Mouse (Mus musculus) intestine, embryonic 16.5 days (tissue): ENCODE data around the gene Polm. TPM values are rescaled to one million over a fixed set of nuclear protein-coding genes. Genes with fewer than 3 reads are reported as not detected.

ENCODE experiments used
- ATAC-seq: fragments of 200-750 bp; cut with Nextera tagmentation; 2 replicates; pipeline ENCODE4 v1.8.0; 2017; ENCODE audit warnings: moderate TSS enrichment, moderate library complexity
- H3K27ac ChIP-seq: fragments of 300-500 bp; sonication (generic); 2 replicates; pipeline ENCODE4 v1.5.1; 2014; ENCODE audit warnings: mild to moderate bottlenecking, low read length
- H3K27me3 ChIP-seq: fragments of 300-500 bp; sonication (generic); replicated peaks from 2 replicates; pipeline ENCODE4 v1.6.1; 2014; ENCODE audit warnings: low read length, control low read depth, mixed read lengths; ENCODE audit not compliant: control insufficient read depth, insufficient read depth
- H3K36me3 ChIP-seq: fragments of 300-500 bp; sonication (generic); 2 replicates; pipeline ENCODE4 v1.6.1; 2014; ENCODE audit warnings: low read length, control low read depth; ENCODE audit not compliant: control insufficient read depth, insufficient read depth
- H3K4me1 ChIP-seq: fragments of 300-500 bp; sonication (generic); 2 replicates; pipeline ENCODE4 v1.6.1; 2014; ENCODE audit warnings: low read length, control low read depth, mixed read lengths; ENCODE audit not compliant: control insufficient read depth, insufficient read depth
- H3K4me2 ChIP-seq: fragments of 300-500 bp; sonication (generic); 2 replicates; pipeline ENCODE4 v1.6.1; 2014; ENCODE audit warnings: low read depth, low read length, control low read depth
- H3K4me3 ChIP-seq: fragments of 300-500 bp; sonication (generic); 2 replicates; pipeline ENCODE4 v1.5.1; 2014; ENCODE audit warnings: mild to moderate bottlenecking, low read length
- H3K9ac ChIP-seq: fragments of 300-500 bp; sonication (generic); 2 replicates; pipeline ENCODE4 v1.6.1; 2014; ENCODE audit warnings: low read depth, low read length
- H3K9me3 ChIP-seq: fragments of 300-500 bp; sonication (generic); 2 replicates; pipeline ENCODE4 v1.6.1; 2016; ENCODE audit warnings: low read length, control low read depth; ENCODE audit not compliant: control insufficient read depth
- WGBS: fragments of 180-500 bp; shearing (Covaris S2); extraction: QIAGEN DNeasy Blood & Tissue Kit; methylation state at CpG from one replicate; pipeline ENCODE4 v1.1.7; 2014; 5-methylcytosine and 5-hydroxymethylcytosine counted together
- polyA plus RNA-seq: library from polyadenylated mRNA; unstranded; fragments of >200 nt; fragmentation: Nextera tagmentation; extraction: Ambion mirVana; gene quantifications from 2 replicates; pipeline ENCODE4 v1.2.1, GENCODE M21; 2015

Gene Polm
- polyA plus RNA-seq, 1 experiment from 2014 or later = 12.5 TPM

GRCm38 (mm10) chr11:5872707-5873106 is 34.9 kb upstream of the Polm start:
- Histone ChIP-seq H3K4me1 (peaks cover 19% of the 10 kb centered on the region), H3K4me3 (no peak overlapping the region), H3K4me2 (no peak overlapping the region), H3K36me3 (peaks cover 31% of the 10 kb centered on the region), H3K27me3 (no peaks in the 10 kb centered on the region), H3K9ac (no peak overlapping the region), H3K27ac (no peak overlapping the region), H3K9me3 (no peaks in the 10 kb centered on the region)
- ATAC-seq = no peak
- 90% methylated on average over 11 of the region's 11 CpGs for WGBS

GRCm38 (mm10) chr11:5870069-5870468 is 32.3 kb upstream of the Polm start:
- peaks cover 24% of the 10 kb centered on the region for H3K36me3 ChIP-seq
- no peaks in the 10 kb centered on the region for H3K27me3 ChIP-seq
- H3K9me3 ChIP-seq = no peaks in the 10 kb centered on the region
- no peak overlapping the region for H3K27ac ChIP-seq
- H3K4me1 ChIP-seq = no peaks in the 10 kb centered on the region
- WGBS = 88% methylated on average over 16 of the region's 16 CpGs
- no peak overlapping the region for H3K4me2 ChIP-seq
- H3K4me3 ChIP-seq = no peak overlapping the region
- ATAC-seq = no peak
- H3K9ac ChIP-seq = no peak overlapping the region

DNA sequence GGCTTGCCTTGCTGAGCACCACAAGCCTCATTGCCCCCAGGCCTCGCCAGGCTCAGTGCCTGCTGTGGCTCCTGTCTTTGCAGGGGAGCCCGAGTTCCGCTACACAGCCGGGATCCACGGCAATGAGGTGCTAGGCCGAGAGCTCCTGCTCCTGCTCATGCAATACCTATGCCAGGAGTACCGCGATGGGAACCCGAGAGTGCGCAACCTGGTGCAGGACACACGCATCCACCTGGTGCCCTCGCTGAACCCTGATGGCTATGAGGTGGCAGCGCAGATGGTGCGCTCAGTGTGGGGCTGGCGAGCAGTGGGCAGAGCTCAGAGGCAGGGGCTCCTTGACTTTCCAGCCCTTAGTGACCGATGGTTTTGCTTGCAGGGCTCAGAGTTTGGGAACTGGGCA is 31.5 kb upstream of the Polm start:
- Histone ChIP-seq H3K27me3 (no peaks in the 10 kb centered on the region), H3K27ac (no peak overlapping the region), H3K4me3 (no peak overlapping the region), H3K36me3 (peaks cover 17% of the 10 kb centered on the region), H3K9ac (no peak overlapping the region), H3K9me3 (no peaks in the 10 kb centered on the region), H3K4me1 (no peaks in the 10 kb centered on the region), H3K4me2 (no peak overlapping the region)
- no peak for ATAC-seq
- 93% methylated on average over 16 of the region's 16 CpGs for WGBS

DNA sequence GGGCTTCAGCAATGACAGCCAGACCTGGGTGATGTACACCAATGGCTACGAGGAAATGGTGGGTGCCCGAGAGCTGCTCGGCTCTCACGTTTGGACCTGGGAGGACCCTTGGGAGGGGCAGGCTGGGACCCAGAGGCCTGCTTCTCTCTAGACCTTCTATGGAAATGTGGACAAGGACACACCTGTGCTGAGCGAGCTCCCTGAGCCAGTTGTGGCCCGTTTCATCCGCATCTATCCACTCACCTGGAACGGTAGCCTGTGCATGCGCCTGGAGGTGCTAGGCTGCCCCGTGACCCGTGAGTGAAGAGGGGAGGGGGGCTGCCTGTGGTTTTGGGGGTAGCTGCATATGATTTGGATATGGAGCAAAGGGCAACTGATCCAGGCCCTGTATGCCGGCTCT is 30.5 kb upstream of the Polm start:
- H3K27ac ChIP-seq = no peak overlapping the region

DNA sequence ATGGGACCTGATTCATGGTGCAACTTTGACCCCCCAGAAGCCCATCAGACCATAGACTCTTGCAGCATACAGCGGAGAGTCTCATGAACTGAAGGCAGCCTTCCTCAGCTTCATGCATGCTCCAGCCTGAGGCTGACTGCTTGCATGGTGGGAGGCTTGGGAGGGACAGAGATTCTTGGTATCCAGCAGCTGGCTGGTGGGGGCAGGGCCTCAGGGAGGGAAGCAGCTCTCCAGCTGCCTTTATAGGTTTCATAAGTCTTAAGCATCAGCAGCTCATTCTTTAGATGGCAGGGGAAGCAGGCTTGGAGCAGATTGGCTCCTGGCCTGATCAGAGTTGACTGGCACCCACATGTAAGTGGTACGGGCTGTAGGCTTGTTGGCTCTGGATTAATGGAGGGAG is 29.4 kb upstream of the Polm start:
- no peaks in the 10 kb centered on the region for H3K9me3 ChIP-seq
- peaks cover 6% of the 10 kb centered on the region; the same call in 1 of the 2 replicates for H3K4me1 ChIP-seq
- no peak for ATAC-seq
- H3K36me3 ChIP-seq = peaks cover 5% of the 10 kb centered on the region
- WGBS = 71% methylated on average over 2 of the region's 2 CpGs
- H3K4me2 ChIP-seq = no peak overlapping the region
- no peaks in the 10 kb centered on the region; the same call in 1 of the 2 replicates for H3K27me3 ChIP-seq
- H3K27ac ChIP-seq = no peak overlapping the region
- no peak overlapping the region for H3K4me3 ChIP-seq
- H3K9ac ChIP-seq = no peak overlapping the region

More for the DNA sequence above, 30.5 kb upstream of the Polm start:
- Histone ChIP-seq H3K4me3 (no peak overlapping the region), H3K27me3 (no peaks in the 10 kb centered on the region), H3K9ac (no peak overlapping the region), H3K36me3 (peaks cover 7% of the 10 kb centered on the region), H3K4me2 (no peak overlapping the region), H3K4me1 (no peaks in the 10 kb centered on the region), H3K9me3 (no peaks in the 10 kb centered on the region)
- no peak for ATAC-seq
- 90% methylated on average over 12 of the region's 12 CpGs for WGBS

DNA sequence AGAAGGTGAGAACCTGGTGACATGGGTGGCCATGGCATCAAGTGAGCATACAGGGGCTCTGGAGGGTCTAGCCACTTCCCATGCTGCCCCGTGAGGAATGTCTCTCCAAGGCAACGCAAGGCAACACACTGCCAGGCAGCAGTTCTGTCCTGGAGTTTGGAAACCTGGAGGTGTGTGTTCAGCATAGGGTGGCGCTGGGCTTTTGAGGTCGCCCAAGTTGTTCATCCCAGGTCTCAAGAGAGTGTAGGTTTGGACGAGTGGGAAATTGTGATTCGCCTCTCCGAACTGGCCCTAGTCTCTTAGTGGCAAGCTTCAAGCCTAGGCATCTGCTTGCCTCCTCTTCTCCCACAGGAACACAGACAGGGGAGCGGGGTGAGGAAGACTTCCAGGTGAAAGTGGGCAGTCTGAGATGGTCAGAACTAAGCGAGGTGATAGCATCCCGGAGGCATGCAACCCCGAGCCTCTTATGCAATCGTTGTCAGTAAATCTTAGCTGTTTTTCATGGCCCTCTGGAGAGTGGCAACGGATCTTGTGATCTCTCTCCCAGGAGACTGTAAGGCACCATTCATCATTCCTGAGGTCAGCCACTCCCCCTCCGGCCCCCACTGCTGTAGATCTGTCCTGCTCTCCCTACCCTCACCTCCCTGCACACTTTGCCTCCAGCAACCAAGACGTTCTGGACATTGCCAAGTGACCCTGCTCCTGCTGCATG is 24.7 kb upstream of the Polm start:
- no peaks in the 10 kb centered on the region for H3K36me3 ChIP-seq
- WGBS = 19% methylated on average over 15 of the region's 15 CpGs
- H3K4me3 ChIP-seq = peak overlapping the region; percentile 57
- peak; percentile 21; the same call in 1 of the 2 replicates for ATAC-seq
- peak overlapping the region; percentile 76 for H3K9ac ChIP-seq
- H3K27ac ChIP-seq = no peak overlapping the region
- peaks cover 5% of the 10 kb centered on the region; the same call in 1 of the 2 replicates for H3K27me3 ChIP-seq
- peak overlapping the region; percentile 79 for H3K4me2 ChIP-seq
- H3K9me3 ChIP-seq = no peaks in the 10 kb centered on the region
- peaks cover 13% of the 10 kb centered on the region for H3K4me1 ChIP-seq

- H3K9ac ChIP-seq = peak within 1 kb of the TSS; percentile 76
- H3K36me3 ChIP-seq = no peaks in the 10 kb centered on the region
- 2% methylated on average over 56 of the region's 59 CpGs for WGBS
- peaks cover 13% of the 10 kb centered on the region for H3K4me1 ChIP-seq
- peaks cover 5% of the 10 kb centered on the region; the same call in 1 of the 2 replicates for H3K27me3 ChIP-seq
- peak within 1 kb of the TSS; percentile 57 for H3K4me3 ChIP-seq
- peak within 1 kb of the TSS; percentile 79 for H3K4me2 ChIP-seq
- peak; percentile 66 for ATAC-seq
- H3K9me3 ChIP-seq = no peaks in the 10 kb centered on the region
- H3K27ac ChIP-seq = peak within 1 kb of the TSS; percentile 24; the same call in 1 of the 2 replicates
Measured at GRCm38 (mm10) chr11:5861678-5862393, 24.0 kb upstream of the Polm start, which contains the start of gene Aebp1. Aebp1 (plus strand) TSS chr11:5861947.

DNA sequence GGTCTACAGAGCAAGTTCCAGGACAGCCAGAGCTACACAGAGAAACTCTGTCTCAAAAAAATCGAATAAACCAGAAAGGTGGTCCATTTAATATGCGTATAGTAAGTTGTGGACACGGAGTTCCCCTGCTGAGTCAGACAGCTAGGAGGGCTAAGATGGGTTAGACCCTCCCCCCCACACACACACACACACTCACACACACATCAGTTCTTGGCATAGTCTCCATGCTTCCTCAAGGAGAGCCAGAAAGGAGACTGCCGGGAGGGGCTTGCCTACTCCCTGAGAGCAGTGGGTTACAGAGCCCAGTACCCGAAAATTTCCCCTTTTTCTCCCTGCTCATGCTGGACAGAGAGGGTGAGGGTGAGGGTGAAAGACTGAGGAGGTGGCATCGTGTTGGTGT is 22.8 kb upstream of the Polm start:
- Histone ChIP-seq H3K4me2 (no peak overlapping the region), H3K27me3 (peaks cover 5% of the 10 kb centered on the region; the same call in 1 of the 2 replicates), H3K4me3 (no peak overlapping the region), H3K27ac (no peak overlapping the region), H3K36me3 (no peaks in the 10 kb centered on the region), H3K9ac (no peak overlapping the region), H3K9me3 (no peaks in the 10 kb centered on the region), H3K4me1 (peaks cover 13% of the 10 kb centered on the region)
- 0 out of 2 replicates have a peak, but pooled peaks have one; percentile 9 for ATAC-seq
- WGBS = 60% methylated on average over 6 of the region's 6 CpGs

DNA sequence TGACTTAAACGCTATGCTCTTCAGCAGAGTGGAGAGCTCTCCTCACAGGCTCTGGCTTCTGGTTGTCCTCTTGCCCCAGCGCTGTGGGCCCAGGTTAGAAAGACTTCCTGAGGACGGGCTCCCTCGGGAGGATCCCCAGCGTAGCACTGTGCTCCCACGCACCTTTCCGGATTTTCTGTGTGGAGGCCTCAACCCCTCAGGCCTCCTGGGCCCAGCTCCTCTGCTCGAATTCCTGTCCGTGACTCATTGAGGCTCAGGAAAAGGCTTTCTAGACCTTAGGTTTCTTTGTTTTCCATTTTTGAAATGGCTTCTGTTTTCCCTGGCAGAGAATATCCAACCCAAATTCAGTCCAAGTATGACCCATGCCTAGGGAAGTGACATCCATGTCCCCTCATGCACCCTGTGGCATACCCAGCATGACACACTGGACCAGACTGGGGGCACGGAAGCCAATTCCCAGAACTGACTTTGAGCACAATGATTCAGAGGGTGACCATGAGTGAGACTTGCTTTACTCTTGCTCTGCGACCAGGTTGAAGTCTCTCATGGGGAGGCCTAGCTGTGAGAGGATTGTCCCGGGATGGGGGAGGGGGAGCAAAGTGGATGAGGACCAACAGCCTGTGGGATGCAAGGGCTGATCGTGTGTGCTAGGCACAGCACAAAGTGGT is 22.2 kb upstream of the Polm start:
- Histone ChIP-seq H3K27ac (no peak overlapping the region), H3K9ac (no peak overlapping the region), H3K27me3 (peaks cover 5% of the 10 kb centered on the region; the same call in 1 of the 2 replicates), H3K4me2 (no peak overlapping the region), H3K9me3 (no peaks in the 10 kb centered on the region), H3K4me3 (no peak overlapping the region), H3K36me3 (no peaks in the 10 kb centered on the region), H3K4me1 (peaks cover 13% of the 10 kb centered on the region)
- WGBS = 85% methylated on average over 13 of the region's 13 CpGs
- no peak for ATAC-seq
